Mouse (Mus musculus): ENCODE measurements around the gene Slc2a6. TPM values are rescaled to one million over a fixed set of nuclear protein-coding genes. Genes with fewer than 3 reads are reported as not detected.

The Slc2a6 gene
- total RNA-seq, 1 experiment from 2014 or later, result 48.4 TPM

DNA sequence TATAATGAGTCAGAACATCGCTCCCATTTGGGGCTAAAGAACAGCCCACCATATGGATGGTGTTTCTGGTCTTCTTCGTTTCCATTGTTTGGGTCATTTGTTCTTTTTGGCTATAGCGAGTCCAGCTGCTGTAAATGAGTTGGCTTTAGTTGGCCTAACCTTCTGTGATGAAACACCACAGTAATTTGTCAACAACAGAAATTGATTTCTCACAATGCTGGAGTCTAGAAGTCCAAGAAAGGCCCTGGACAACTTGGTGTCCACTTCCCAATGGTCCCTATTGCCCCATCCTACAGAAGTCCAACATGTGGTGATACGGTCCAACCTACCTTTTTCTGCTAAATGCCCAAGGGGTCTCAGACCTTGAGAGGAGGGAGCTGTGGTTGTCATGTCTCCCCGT, 43.2 kb downstream of the Slc2a6 start:
- ATAC-seq (replicated peaks; ENCODE audit: insufficient number of reproducible peaks, low FRiP score, low TSS enrichment, poor library complexity, severe bottlenecking), result no peak

DNA sequence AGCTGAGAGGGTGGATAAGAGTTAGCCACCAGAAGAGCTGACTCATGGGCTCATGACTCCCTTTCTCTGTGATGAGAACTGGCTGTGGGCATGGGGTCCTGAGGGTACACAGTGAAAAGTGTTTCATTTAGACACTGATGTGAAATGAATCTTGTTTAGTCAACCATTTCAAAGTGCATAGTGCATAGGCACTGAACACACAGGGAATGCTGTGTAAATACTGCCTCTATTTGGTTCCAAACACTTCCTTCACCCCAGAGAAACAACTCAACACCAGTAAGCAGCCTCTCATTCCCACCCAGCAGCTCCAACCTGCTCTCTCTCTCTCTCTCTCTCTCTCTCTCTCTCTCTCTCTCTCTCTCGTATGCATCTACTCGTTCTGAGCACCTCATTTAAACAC, 43.6 kb downstream of the Slc2a6 start:
- ATAC-seq (replicated peaks; ENCODE audit: insufficient number of reproducible peaks, low FRiP score, low TSS enrichment, poor library complexity, severe bottlenecking), result no peak

DNA sequence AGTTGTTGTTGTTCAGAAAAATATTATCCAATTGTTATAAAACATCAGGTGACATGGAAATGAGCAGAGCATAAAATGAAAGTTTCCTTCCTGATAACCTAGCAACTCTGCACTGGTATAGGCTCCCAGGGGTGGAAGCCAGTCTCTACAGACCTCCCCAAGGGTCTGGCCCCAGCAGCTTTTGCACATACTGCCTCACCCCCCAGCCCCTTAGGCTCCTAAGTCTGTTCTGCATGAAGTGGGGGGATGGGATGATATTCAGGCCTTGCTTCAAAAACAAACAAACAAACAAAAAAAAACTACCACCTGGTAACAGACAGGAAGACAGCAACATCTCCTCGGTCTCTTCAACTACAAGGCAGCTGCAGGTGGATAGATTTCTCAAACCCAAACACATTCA, 47.4 kb downstream of the Slc2a6 start:
- ATAC-seq (replicated peaks; ENCODE audit: insufficient number of reproducible peaks, low FRiP score, low TSS enrichment, poor library complexity, severe bottlenecking), result no peak

DNA sequence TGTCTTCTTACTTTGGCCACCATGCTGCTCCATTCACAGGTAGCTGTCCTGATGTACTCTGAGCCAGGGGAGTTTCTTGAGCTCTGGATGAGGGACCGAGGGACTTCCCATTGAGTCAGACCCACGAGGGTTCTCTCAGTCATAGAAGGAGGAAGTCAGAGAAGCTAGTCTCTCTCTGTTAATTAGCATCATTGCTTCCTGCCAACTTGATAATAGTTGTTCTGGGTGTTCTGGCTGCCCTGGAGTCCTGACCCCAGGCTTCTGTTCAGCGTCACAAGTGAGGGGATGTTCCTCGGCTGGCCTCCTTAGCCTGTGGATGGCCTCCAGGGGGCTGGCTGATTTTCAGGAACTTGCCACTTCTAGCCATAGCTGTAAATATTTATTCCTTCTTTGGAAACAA, 53.8 kb downstream of the Slc2a6 start:
- ATAC-seq (replicated peaks; ENCODE audit: insufficient number of reproducible peaks, low FRiP score, low TSS enrichment, poor library complexity, severe bottlenecking), result peak; percentile 64

DNA sequence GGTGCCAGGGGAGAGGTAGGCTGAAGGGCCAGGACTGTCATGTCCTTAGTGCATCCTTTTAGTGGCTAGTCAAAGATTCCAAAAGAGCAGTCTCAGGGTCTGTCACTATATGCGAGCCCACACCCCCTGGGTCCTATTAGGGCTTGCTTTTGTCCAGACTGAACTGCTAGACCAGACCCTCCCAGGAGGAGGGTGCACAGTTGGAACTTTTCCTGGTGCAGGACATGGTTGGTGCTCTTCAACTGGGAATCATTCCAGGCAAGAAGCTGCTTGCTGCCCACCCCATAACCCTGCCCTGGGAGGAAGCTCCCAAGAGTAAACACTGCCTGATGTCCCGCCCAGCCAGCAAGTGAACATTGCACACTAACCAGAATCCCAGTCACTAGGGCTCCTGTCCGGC, 54.7 kb downstream of the Slc2a6 start, which contains the start of gene Adamts13:
Adamts13 (plus strand) TSS at position 301 of the 400 bp plus-strand sequence.
- ATAC-seq (replicated peaks; ENCODE audit: insufficient number of reproducible peaks, low FRiP score, low TSS enrichment, poor library complexity, severe bottlenecking), result no peak

Other genes starting within 250 kb of the Slc2a6 start
- gene Abo, start 163.0 kb downstream of the Slc2a6 start, total RNA-seq (2017), result not detected in 3 replicates
- 40.7 to 45.0 TPM (median 41.6 TPM) in 3 replicates for gene Surf6, start 125.1 kb downstream of the Slc2a6 start, total RNA-seq (2017)
- gene Med22, start 117.3 kb downstream of the Slc2a6 start, total RNA-seq (2017), result 9.1 to 14.0 TPM (median 13.6 TPM) in 3 replicates
- gene Rpl7a, start 117.2 kb downstream of the Slc2a6 start, total RNA-seq (2017), result 929 to 1,174 TPM (median 1,019 TPM) in 3 replicates
- 42.5 to 69.7 TPM (median 48.7 TPM) in 3 replicates for gene Surf2, start 111.6 kb downstream of the Slc2a6 start, total RNA-seq (2017)
- gene Surf1, start 111.5 kb downstream of the Slc2a6 start, total RNA-seq (2017), result 60.1 to 86.2 TPM (median 60.4 TPM) in 3 replicates
- 69.0 to 90.1 TPM (median 80.5 TPM) in 3 replicates for gene Surf4, start 94.1 kb downstream of the Slc2a6 start, total RNA-seq (2017)
- not detected in 3 replicates for gene Stkld1, start 94.0 kb downstream of the Slc2a6 start, total RNA-seq (2017)
- 49.0 to 99.1 TPM (median 49.2 TPM) in 3 replicates for gene Rexo4, start 63.6 kb downstream of the Slc2a6 start, total RNA-seq (2017)
- gene Adamts13, start 54.6 kb downstream of the Slc2a6 start, total RNA-seq (2017), result 0.57 TPM in 1 of 3 replicates, not detected in the others
- 9.2 to 22.9 TPM (median 11.8 TPM) in 3 replicates for gene Cacfd1, start 18.1 kb downstream of the Slc2a6 start, total RNA-seq (2017)
- not detected in 3 replicates for gene Mymk, start 44.2 kb upstream of the Slc2a6 start, total RNA-seq (2017)
- not detected in 3 replicates for gene Adamtsl2, start 51.4 kb upstream of the Slc2a6 start, total RNA-seq (2017)
- gene Fam163b, start 114.5 kb upstream of the Slc2a6 start, total RNA-seq (2017), result not detected in 3 replicates
- gene Dbh, start 137.2 kb upstream of the Slc2a6 start, total RNA-seq (2017), result not detected in 3 replicates
- gene Sardh, start 220.3 kb upstream of the Slc2a6 start, total RNA-seq (2017), result not detected in 3 replicates